Mouse (Mus musculus) testis, adult 2 months (tissue): ENCODE results near the gene Dpp7.

Experiments used
- CTCF ChIP-seq: fragments of 200-500 bp; IDR thresholded peaks from 2 replicates; pipeline ENCODE4 v1.5.1; 2012; ENCODE audit warnings: low read depth, mild to moderate bottlenecking, inconsistent platforms, low read length, moderate library complexity; ENCODE audit not compliant: control insufficient read depth, insufficient read depth, insufficient replicate concordance
- POLR2A ChIP-seq: fragments of 200-500 bp; IDR thresholded peaks from 2 replicates; pipeline ENCODE4 v1.6.1; 2012; ENCODE audit warnings: low read depth, mild to moderate bottlenecking, inconsistent platforms, low read length, moderate library complexity; ENCODE audit not compliant: control insufficient read depth

DNA sequence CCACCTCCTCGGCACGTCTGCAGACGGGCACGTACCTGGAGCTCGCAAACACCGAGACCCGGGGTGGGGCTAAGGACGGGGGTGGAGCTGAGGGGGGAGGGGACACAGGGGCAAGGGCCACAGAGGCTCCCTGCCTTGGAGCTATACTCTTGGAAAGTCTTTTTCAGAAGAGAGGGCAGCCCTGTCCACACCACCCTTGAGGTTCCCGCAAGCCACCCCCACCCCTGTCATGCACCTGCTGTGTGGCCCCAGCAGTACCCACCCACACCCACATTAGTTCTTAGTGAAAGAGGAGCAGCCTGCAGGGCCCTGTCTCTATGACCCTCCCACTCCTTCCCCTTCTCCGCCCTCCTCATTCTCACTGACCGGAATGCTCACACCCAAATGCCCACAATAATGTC lies 44.7 kb downstream of the Dpp7 start:
- TF ChIP-seq CTCF (no peak), POLR2A (no peak)
